Mouse (Mus musculus): ENCODE results near the gene Ttll9. TPM values are rescaled to one million over a fixed set of nuclear protein-coding genes. Genes with fewer than 3 reads are reported as not detected.
A peak's percentile ranks its signal among the peaks of the same experiment; 100 is the strongest.

Gene Ttll9
- 0.36 and 0.42 TPM in 2 replicates for polyA plus RNA-seq (2015; fragmentation: Nextera tagmentation; extraction: Ambion mirVana)

DNA sequence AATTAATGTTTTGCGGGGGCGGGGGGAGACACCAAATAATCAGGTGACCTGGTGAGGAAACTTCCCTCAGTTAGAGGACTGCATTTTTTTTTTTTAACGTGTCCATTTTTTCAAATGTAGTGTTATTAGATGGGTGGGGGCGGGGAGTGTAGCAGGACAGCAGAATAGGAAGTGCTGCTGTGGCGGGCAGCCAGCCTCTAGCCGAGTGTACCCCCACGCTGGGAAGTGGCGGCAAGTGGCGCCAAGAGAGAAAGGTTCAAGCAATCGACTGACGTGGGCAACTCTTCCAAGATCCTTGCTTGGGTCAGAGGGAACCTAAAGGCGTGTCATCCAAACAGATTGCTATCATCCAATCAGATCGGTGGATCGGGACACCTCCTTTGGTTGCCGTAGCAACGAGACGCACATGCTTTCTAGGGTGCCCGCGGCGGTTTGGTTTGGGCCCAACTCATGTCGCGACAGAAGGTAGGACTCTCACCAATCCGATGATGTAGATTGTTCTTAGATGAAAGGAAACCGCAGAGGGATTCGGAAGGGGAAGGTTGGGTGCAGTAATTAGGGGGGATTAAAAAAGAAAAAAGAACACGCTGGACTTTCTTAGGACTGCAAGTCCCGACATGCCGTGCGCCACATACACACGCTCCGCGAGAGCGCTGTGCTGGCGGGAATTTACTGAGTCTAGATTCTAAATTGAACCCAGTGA is at the start of gene Ttll9:
Ttll9 (plus strand) TSS at position 395 of the 703 bp plus-strand sequence.
- H3K27ac ChIP-seq = no peak within 1 kb of the TSS
- H3K4me3 ChIP-seq = peak within 1 kb of the TSS; percentile 48
- peak within 1 kb of the TSS; percentile 78 for H3K4me2 ChIP-seq
- WGBS = 3% methylated on average over 34 of the region's 34 CpGs
- peaks cover 3% of the 10 kb centered on the region; the same call in 1 of the 2 replicates for H3K4me1 ChIP-seq
- peaks cover 1% of the 10 kb centered on the region for H3K27me3 ChIP-seq
- no peaks in the 10 kb centered on the region for H3K36me3 ChIP-seq
- ATAC-seq (ENCODE audit: insufficient number of reproducible peaks, insufficient read depth, low FRiP score, low TSS enrichment, low read depth) = peak; percentile 87
- peak within 1 kb of the TSS; percentile 73 for H3K9ac ChIP-seq
- H3K9me3 ChIP-seq = no peaks in the 10 kb centered on the region

- Histone ChIP-seq H3K36me3 (no peaks in the 10 kb centered on the region), H3K9me3 (no peaks in the 10 kb centered on the region), H3K4me3 (no peak overlapping the region), H3K27me3 (peaks cover 62% of the 10 kb centered on the region), H3K4me2 (no peak overlapping the region), H3K27ac (no peak overlapping the region), H3K4me1 (peaks cover 3% of the 10 kb centered on the region; the same call in 1 of the 2 replicates), H3K9ac (no peak overlapping the region)
- 16% methylated on average over 7 of the region's 7 CpGs for WGBS
- ATAC-seq (ENCODE audit: insufficient number of reproducible peaks, insufficient read depth, low FRiP score, low TSS enrichment, low read depth) = no peak
These were observed 48.8 kb upstream of the Ttll9 start for GRCm38 (mm10) chr2:152913471-152913870.

DNA sequence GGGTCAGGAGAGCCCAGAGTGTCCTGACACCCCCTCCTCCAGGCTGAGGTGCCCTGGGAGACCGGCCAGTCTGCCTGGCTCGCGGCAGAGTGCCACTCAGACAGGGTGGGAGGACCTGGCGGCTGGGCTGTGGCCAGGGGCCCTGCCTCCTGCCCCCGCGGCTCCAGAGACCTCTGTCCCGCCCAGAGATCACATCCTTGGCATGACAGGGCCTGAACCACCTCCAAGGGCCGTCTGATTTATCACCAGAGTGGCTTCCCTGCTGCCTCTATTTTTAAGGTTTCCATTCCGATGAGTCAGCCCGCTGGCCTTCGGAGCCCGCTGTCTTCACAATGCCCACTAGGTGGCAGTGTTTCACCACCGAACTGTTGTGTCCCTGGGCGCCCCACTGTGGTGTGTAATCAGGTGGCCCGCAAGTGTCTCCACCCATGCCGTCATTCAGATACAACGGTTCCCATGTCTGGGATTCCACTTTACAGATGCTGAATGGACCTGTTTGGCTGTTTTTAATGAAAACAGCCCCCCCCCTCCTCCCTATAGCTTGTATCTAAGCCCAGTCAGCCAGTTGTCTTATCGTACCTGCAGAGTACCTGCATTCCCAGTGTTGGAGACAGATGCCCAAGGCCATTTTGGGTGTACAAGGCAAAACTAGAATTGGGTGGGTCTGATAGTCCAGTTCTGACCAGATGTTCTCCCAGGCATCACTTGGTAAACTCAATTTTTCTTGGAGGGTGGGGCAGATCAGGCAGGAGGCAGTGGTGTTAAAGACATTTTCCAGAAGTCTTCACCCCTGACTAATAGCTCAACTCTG is 47.8 kb upstream of the Ttll9 start:
- H3K9ac ChIP-seq = peak overlapping the region; percentile 58
- H3K27ac ChIP-seq = no peak overlapping the region
- WGBS = 4% methylated on average over 18 of the region's 18 CpGs
- no peaks in the 10 kb centered on the region for H3K36me3 ChIP-seq
- peak overlapping the region; percentile 21 for H3K4me3 ChIP-seq
- peak overlapping the region; percentile 48 for H3K4me2 ChIP-seq
- peaks cover 3% of the 10 kb centered on the region; the same call in 1 of the 2 replicates for H3K4me1 ChIP-seq
- H3K9me3 ChIP-seq = no peaks in the 10 kb centered on the region
- H3K27me3 ChIP-seq = peaks cover 58% of the 10 kb centered on the region
- ATAC-seq (ENCODE audit: insufficient number of reproducible peaks, insufficient read depth, low FRiP score, low TSS enrichment, low read depth) = 0 out of 2 replicates have a peak, but pooled peaks have one; percentile 44

DNA sequence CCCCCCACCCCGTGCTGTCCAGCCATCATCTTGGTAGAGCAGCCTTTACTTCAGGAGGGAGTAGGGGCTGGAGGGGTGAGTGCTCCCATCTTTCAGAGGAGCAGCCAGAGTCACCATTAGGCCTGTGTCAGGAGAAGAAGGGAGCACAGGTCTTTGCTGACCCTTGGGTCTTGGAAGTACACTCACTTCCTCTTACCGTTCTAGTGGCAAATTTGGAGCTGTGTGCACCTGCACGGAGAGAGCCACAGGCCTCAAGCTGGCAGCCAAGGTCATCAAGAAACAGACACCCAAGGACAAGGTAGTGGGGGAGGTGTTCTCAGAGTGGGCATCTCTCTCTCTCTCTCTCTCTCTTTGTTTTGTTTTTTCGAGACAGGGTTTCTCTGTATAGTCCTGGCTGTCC is 46.8 kb upstream of the Ttll9 start:
- Histone ChIP-seq H3K9me3 (no peaks in the 10 kb centered on the region), H3K27ac (no peak overlapping the region), H3K4me2 (no peak overlapping the region), H3K36me3 (no peaks in the 10 kb centered on the region), H3K9ac (no peak overlapping the region), H3K27me3 (peaks cover 48% of the 10 kb centered on the region), H3K4me3 (no peak overlapping the region), H3K4me1 (peaks cover 3% of the 10 kb centered on the region; the same call in 1 of the 2 replicates)
- 69% methylated on average over 4 of the region's 4 CpGs for WGBS
- no peak for ATAC-seq (ENCODE audit: insufficient number of reproducible peaks, insufficient read depth, low FRiP score, low TSS enrichment, low read depth)

- no peak overlapping the region for H3K9ac ChIP-seq
- WGBS = 39% methylated on average over 5 of the region's 5 CpGs
- H3K4me3 ChIP-seq = no peak overlapping the region
- H3K9me3 ChIP-seq = no peaks in the 10 kb centered on the region
- no peak for ATAC-seq (ENCODE audit: insufficient number of reproducible peaks, insufficient read depth, low FRiP score, low TSS enrichment, low read depth)
- no peak overlapping the region for H3K4me2 ChIP-seq
- H3K36me3 ChIP-seq = no peaks in the 10 kb centered on the region
- peaks cover 42% of the 10 kb centered on the region for H3K27me3 ChIP-seq
- no peak overlapping the region for H3K27ac ChIP-seq
- H3K4me1 ChIP-seq = peaks cover 3% of the 10 kb centered on the region; the same call in 1 of the 2 replicates
These were observed 46.2 kb upstream of the Ttll9 start for GRCm38 (mm10) chr2:152916111-152916510.

- Histone ChIP-seq H3K4me3 (no peak overlapping the region), H3K4me2 (no peak overlapping the region), H3K9ac (no peak overlapping the region), H3K27ac (no peak overlapping the region), H3K27me3 (peaks cover 26% of the 10 kb centered on the region), H3K4me1 (peaks cover 3% of the 10 kb centered on the region; the same call in 1 of the 2 replicates), H3K9me3 (no peaks in the 10 kb centered on the region), H3K36me3 (no peaks in the 10 kb centered on the region)
- ATAC-seq (ENCODE audit: insufficient number of reproducible peaks, insufficient read depth, low FRiP score, low TSS enrichment, low read depth) = no peak
- WGBS = 57% methylated on average over 9 of the region's 9 CpGs
These were observed 44.6 kb upstream of the Ttll9 start for GRCm38 (mm10) chr2:152917671-152918070.

GRCm38 (mm10) chr2:152922376-152922775 is 39.9 kb upstream of the Ttll9 start:
- Histone ChIP-seq H3K27ac (no peak overlapping the region), H3K9ac (peak overlapping the region; percentile 32), H3K27me3 (peaks cover 2% of the 10 kb centered on the region; the same call in 1 of the 2 replicates), H3K36me3 (no peaks in the 10 kb centered on the region), H3K4me2 (no peak overlapping the region), H3K9me3 (no peaks in the 10 kb centered on the region), H3K4me1 (peaks cover 20% of the 10 kb centered on the region), H3K4me3 (no peak overlapping the region)
- no peak for ATAC-seq (ENCODE audit: insufficient number of reproducible peaks, insufficient read depth, low FRiP score, low TSS enrichment, low read depth)
- WGBS = 14% methylated on average over 7 of the region's 7 CpGs

DNA sequence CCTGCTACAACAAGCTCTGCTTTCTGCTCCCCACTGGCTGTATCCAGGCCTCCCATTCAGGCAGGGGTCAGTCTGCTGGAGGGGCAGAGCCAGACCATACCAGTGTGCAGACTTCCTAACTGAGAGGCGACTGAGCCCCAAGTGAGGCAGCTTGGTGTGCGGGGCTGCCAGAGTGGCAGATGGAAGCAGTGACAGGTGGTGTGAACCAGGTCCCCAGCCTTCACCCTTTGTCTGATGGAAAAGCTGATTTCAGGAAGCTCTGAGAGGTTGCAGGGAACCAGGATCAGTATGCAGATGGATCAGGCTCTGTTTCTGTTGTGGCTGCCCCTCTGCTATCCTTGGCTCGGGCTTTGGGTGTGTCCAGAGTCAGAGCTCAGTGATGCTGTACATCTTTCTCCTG is 38.7 kb upstream of the Ttll9 start:
- no peaks in the 10 kb centered on the region for H3K36me3 ChIP-seq
- no peak overlapping the region for H3K4me3 ChIP-seq
- no peak for ATAC-seq (ENCODE audit: insufficient number of reproducible peaks, insufficient read depth, low FRiP score, low TSS enrichment, low read depth)
- H3K9me3 ChIP-seq = no peaks in the 10 kb centered on the region
- WGBS = 80% methylated on average over 3 of the region's 3 CpGs
- no peaks in the 10 kb centered on the region; the same call in 1 of the 2 replicates for H3K27me3 ChIP-seq
- no peak overlapping the region for H3K4me2 ChIP-seq
- peaks cover 25% of the 10 kb centered on the region for H3K4me1 ChIP-seq
- H3K27ac ChIP-seq = no peak overlapping the region
- H3K9ac ChIP-seq = no peak overlapping the region

DNA sequence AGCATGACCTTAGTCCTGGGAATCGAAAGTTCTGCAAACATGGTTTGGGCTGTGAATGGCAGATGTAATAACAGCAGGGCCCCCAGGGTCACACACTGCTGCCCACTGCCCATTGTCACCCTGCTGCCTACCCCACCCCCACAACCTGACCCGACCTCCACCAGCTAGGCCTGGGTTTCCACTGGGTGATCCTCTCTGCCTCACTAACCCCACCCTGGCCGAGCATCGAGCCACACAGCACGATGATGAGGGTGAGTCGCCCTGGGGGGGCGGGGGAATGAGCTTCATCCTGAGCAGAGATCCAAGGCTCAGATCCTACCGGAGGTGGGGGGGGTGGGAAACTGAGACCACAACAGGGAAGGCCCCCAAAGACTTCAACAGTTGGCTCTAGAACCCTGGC is 38.2 kb upstream of the Ttll9 start:
- Histone ChIP-seq H3K4me2 (no peak overlapping the region), H3K36me3 (no peaks in the 10 kb centered on the region), H3K9me3 (no peaks in the 10 kb centered on the region), H3K4me3 (no peak overlapping the region), H3K9ac (no peak overlapping the region), H3K27ac (no peak overlapping the region), H3K27me3 (no peaks in the 10 kb centered on the region; the same call in 1 of the 2 replicates), H3K4me1 (peaks cover 25% of the 10 kb centered on the region)
- no peak for ATAC-seq (ENCODE audit: insufficient number of reproducible peaks, insufficient read depth, low FRiP score, low TSS enrichment, low read depth)
- WGBS = 53% methylated on average over 8 of the region's 8 CpGs

DNA sequence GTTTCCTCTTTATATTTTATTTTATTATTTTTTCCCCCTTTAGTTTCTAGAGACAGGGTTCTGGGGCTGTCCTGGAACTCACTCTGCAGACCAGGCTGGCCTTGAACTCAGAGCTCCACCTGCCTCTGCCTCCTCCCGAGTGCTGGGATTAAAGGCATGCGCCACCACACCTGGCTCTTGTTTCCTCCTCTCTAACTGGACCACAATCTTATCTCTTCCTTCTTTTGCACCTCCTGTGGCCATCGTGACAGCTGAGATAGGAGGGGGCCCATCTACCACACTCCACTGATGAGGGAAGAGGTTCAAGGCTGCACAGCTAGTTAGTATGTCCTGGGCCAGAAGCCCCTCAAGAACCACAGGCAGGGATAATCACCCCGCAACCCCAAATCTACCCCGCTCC is 37.7 kb upstream of the Ttll9 start:
- Histone ChIP-seq H3K9me3 (no peaks in the 10 kb centered on the region), H3K4me1 (peaks cover 25% of the 10 kb centered on the region), H3K4me3 (no peak overlapping the region), H3K9ac (no peak overlapping the region), H3K36me3 (no peaks in the 10 kb centered on the region), H3K4me2 (no peak overlapping the region), H3K27me3 (no peaks in the 10 kb centered on the region), H3K27ac (no peak overlapping the region)
- 81% methylated on average over 5 of the region's 5 CpGs for WGBS
- ATAC-seq (ENCODE audit: insufficient number of reproducible peaks, insufficient read depth, low FRiP score, low TSS enrichment, low read depth) = no peak

DNA sequence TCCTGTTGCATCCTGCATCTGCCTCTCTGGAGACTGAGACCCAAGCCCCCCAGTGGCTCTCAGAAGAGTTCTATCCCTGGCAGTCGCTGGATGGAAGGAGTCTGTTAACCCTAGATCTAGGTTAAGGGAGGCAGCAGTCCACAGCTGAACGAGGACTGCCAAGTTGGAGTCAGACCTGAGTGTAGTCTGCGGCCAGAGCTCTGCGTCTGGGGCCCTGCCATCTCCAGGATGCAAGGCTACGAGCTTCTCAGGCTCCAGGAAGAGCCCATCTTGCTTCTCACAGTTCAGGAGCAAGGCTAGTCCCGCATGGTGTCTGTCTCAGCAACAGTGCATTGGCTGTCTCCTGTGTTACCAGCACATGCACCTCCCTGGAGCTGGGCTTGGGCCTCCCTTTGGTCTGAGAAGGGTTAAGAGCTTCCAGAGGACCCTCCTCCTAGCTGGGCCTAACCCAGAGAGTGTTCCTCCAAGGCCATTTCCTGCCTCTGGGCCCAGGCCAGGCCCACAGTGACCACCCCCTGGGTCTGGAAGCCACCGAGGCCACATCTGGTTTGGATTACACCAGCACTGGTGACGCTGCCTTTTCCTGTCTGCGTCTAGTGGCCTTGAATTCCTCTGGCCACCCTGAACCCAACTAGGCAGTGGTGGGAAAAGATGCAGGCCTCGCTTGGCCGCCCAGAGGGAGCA is 37.0 kb upstream of the Ttll9 start:
- no peak for ATAC-seq (ENCODE audit: insufficient number of reproducible peaks, insufficient read depth, low FRiP score, low TSS enrichment, low read depth)

More for the DNA sequence above, 37.0 kb upstream of the Ttll9 start:
- Histone ChIP-seq H3K4me2 (no peak overlapping the region), H3K9me3 (no peaks in the 10 kb centered on the region), H3K27me3 (no peaks in the 10 kb centered on the region), H3K36me3 (no peaks in the 10 kb centered on the region), H3K27ac (no peak overlapping the region), H3K4me3 (no peak overlapping the region), H3K4me1 (peaks cover 25% of the 10 kb centered on the region), H3K9ac (0 out of 2 replicates have a peak overlapping the region, but pooled peaks have one; percentile 36)
- WGBS = 34% methylated on average over 11 of the region's 11 CpGs
